Mouse (Mus musculus) G1E (cell line): ENCODE measurements around the gene Sarm1. TPM values are rescaled to one million over a fixed set of nuclear protein-coding genes. Genes with fewer than 3 reads are reported as not detected.

Experiments
- ATAC-seq: 2 replicates; pipeline ENCODE4 v1.8.0; 2016; ENCODE audit warnings: mild to moderate bottlenecking; ENCODE audit not compliant: insufficient number of reproducible peaks, poor library complexity, low FRiP score, severe bottlenecking; ENCODE audit errors: extremely low read depth
- DNase-seq: peaks from one replicate; pipeline ENCODE4 v3.0.0; 2012; ENCODE audit warnings: low spot score
- H3K27me3 ChIP-seq: 2 replicates; pipeline ENCODE4 v1.6.1; 2012; ENCODE audit warnings: mild to moderate bottlenecking, low read length, inconsistent platforms; ENCODE audit not compliant: insufficient read depth
- H3K36me3 ChIP-seq: replicated peaks from 2 replicates; pipeline ENCODE3; 2012; ENCODE audit warnings: mild to moderate bottlenecking, inconsistent platforms
- H3K4me1 ChIP-seq: 2 replicates; pipeline ENCODE4 v1.6.1; 2012; ENCODE audit warnings: low read depth, low read length, inconsistent platforms, mixed read lengths; ENCODE audit not compliant: insufficient read depth
- H3K4me3 ChIP-seq: 2 replicates; pipeline ENCODE4 v1.5.1; 2012; ENCODE audit warnings: low read depth, mild to moderate bottlenecking, inconsistent platforms, low read length, moderate library complexity, mixed read lengths
- H3K9me3 ChIP-seq: replicated peaks from 2 replicates; pipeline ENCODE4 v1.6.1; 2012; ENCODE audit warnings: inconsistent platforms
- CTCF ChIP-seq: IDR thresholded peaks from 2 replicates; pipeline ENCODE4 v1.5.1; 2012; ENCODE audit warnings: low read depth, low read length, inconsistent platforms, mixed read lengths
- GATA1 ChIP-seq: IDR thresholded peaks from 2 replicates; pipeline ENCODE4 v1.6.1; 2012; ENCODE audit warnings: borderline replicate concordance, low read length, inconsistent platforms, mixed read lengths
- GATA2 ChIP-seq: IDR thresholded peaks from 2 replicates; pipeline ENCODE4 v1.6.1; 2012; ENCODE audit warnings: low read depth, low read length, inconsistent platforms, borderline replicate concordance
- POLR2AphosphoS5 ChIP-seq: IDR thresholded peaks from 2 replicates; pipeline ENCODE4 v1.6.1; 2012; ENCODE audit warnings: low read depth, low read length, inconsistent platforms; ENCODE audit not compliant: insufficient replicate concordance
- TAL1 ChIP-seq: conservative IDR thresholded peaks from 2 replicates; pipeline ENCODE4 v1.6.1; 2012; ENCODE audit warnings: low read depth, low read length, inconsistent platforms, mixed read lengths
- polyA plus RNA-seq: library from polyadenylated mRNA; stranded (reverse); fragments of >175 nt; gene quantifications from 2 replicates; pipeline ENCODE4 v1.2.3, GENCODE M21; 2012
- total RNA-seq, 2 experiments: library from RNA; stranded (forward) in 1 of 2; stranded (reverse) in 1 of 2; fragments of 200-1000 nt in 1 of 2; fragments of >200 nt in 1 of 2; fragmentation: Nextera tagmentation in 1 of 2; gene quantifications; 2 replicates each; pipeline ENCODE4 v1.2.3; 2014 to 2017

Gene Sarm1
- total RNA-seq (2014; fragmentation: Nextera tagmentation), result not detected in 2 replicates
- 0.06 and 0.22 TPM in 2 replicates for total RNA-seq (2017)
- polyA plus RNA-seq, result not detected in 2 replicates

DNA sequence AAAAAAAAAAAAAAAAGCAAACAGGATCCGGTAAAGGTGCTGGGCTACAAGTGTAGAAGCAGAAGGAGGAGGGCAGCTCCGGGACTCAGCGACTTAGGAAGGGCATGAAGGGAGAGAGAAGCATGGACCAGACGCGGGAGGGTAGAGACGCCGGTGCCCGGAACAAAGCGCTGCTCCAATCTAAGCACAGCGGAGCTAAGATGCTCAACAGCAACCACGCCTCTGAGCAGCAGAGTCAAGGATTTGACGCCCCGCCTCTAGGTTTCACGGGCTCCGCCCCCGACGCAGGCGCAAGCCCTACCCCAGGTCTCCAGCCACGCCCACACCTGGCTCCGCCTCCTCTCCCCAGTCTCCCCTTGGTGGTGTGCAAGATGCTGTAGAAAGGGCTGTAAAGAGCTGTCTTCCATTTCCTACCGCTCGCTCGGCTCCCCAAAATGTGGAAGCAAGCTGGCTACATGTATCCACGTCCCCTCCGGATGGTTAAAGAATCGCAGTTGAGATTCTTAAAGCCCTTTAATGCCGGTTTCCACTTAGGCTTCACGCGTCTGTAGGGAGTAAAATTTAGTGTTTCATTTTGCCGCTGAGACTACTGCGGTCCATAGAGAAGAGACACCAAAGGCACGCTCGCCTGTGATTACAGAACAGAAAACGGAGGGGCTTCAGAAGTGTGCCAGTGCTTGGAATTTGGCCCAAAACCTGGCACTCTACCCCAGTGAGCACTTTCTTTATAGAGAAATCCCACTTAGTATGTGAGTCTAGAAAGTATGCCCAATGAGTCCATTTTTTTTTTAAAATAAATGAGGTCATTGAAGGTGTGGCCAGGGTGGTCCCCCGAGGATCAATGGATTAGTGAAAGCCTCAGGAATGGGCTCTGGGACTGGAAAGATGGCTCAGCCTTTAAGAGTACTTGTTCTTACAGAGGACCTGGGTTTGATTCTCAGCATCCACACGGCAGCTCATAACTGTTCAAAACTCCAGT, at the start of gene Sarm1:
TSS of gene Sarm1 (minus strand) at position 211 of the 979 bp plus-strand sequence.
- H3K4me1 ChIP-seq, result peaks cover 21% of the 10 kb centered on the region
- no peak for TF ChIP-seq GATA2
- TF ChIP-seq POLR2AphosphoS5, result no peak
- no peak for TF ChIP-seq GATA1
- TF ChIP-seq TAL1, result no peak
- no peak for TF ChIP-seq CTCF
- ATAC-seq (peak; percentile 81), DNase-seq (peak; percentile 89)
- no peaks in the 10 kb centered on the region for H3K36me3 ChIP-seq
- H3K9me3 ChIP-seq, result no peaks in the 10 kb centered on the region
- H3K4me3 ChIP-seq, result peak within 1 kb of the TSS; percentile 64; the same call in 1 of the 2 replicates
- H3K27me3 ChIP-seq, result peaks cover 51% of the 10 kb centered on the region

DNA sequence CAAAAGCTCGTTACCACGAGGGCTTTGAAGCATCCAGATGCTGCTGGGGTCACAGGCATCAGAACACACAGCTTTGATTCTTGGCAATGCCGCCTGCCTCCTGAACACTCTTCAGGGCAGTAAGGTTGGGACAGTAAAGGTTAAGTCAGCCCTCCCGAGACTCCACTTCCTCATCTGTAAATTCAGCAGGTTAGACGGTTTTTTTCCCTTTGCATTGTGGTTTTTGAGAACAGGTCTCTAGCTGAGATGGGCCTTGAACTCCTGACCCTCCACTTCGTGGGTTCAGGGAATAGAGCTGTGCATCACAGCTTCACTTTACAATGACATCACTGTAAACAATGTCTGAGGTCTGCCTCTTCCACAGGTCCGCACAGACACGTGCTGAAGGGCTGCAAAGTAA, 47.6 kb upstream of the Sarm1 start:
- peaks cover 73% of the 10 kb centered on the region for H3K36me3 ChIP-seq
- TF ChIP-seq POLR2AphosphoS5 (no peak), CTCF (no peak), GATA1 (no peak), GATA2 (no peak), TAL1 (no peak)
- peak overlapping the region; percentile 28; the same call in 1 of the 2 replicates for H3K4me3 ChIP-seq
- H3K4me1 ChIP-seq, result peaks cover 55% of the 10 kb centered on the region
- H3K27me3 ChIP-seq, result no peaks in the 10 kb centered on the region
- H3K9me3 ChIP-seq, result no peaks in the 10 kb centered on the region
- ATAC-seq (no peak), DNase-seq (no peak)

DNA sequence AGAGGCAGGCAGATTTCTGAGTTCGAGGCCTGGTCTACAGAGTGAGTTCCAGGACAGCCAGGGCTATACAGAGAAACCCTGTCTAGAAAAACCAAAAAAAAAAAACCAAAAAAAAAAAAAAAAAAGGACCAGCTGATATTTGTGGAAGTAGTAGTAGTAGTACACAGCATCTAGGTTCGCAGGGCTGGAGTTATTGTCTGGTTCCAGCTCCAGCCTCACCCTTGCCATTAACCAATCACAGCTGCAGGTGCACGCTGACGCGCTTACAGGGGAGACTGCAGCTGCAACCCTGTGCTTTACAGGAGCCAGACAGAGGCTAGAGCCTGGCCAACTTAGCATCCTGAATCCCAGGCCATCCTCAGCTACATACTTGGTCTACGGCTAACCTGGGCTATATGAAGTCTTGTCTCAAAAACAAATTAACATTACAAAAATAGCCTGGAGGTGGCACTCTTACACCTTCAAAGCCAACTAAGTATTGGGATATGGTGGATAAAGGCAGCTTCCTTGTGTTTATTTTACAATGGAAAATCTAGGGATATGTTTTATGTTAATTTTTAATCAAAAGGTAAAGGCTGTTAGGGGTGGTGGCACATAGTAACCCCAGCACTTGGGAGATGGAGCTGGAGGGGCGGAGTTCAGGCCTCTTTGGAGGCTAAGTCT, 47.0 kb upstream of the Sarm1 start:
- peaks cover 58% of the 10 kb centered on the region for H3K4me1 ChIP-seq
- no peak for TF ChIP-seq GATA2
- TF ChIP-seq POLR2AphosphoS5, result no peak
- no peaks in the 10 kb centered on the region for H3K27me3 ChIP-seq
- ATAC-seq, result no peak
- no peak for DNase-seq
- no peak overlapping the region for H3K4me3 ChIP-seq
- no peaks in the 10 kb centered on the region for H3K9me3 ChIP-seq
- H3K36me3 ChIP-seq, result peaks cover 79% of the 10 kb centered on the region

DNA sequence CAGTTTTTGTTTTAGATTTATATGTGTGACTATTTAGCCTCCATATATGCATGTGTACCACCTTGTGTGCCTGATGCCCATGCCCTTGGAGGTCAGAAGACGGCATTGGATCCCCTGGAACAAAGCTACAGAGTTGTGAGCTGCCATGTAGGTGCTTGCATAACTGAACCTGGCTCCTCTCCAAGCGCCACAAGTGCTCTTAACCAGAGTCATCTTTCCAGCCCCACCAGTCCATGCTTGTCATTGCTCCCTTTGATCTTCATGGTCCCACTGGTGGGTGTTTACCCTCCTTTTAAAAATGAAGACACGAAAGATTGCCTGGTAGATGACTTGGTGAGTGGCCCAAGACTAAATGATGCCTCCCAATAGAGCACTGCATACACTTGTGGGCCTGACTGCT, 42.8 kb upstream of the Sarm1 start:
- no peak for DNase-seq

DNA sequence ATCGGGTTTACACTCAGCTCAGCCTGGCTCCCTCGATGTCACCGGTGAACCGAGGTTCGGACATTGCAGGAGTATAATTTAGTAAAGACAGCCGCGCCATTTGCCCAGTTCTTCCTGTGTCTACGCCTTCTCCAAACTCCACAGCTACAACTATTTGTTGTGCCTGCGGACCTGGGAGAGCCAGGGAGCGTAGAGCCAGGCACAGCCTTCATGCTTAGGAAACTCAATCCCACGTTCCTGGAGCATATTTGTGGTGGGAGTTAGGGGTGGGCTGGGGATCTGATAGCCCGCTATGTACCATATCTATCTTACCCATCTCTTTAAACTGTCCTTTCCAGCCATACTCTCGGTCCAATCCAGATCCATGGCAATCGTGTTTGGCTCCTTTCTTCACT, 39.1 kb upstream of the Sarm1 start:
- no peak for ATAC-seq
- Histone ChIP-seq H3K4me3 (peak overlapping the region; percentile 94), H3K36me3 (peaks cover 37% of the 10 kb centered on the region), H3K4me1 (peaks cover 54% of the 10 kb centered on the region), H3K9me3 (no peaks in the 10 kb centered on the region), H3K27me3 (no peaks in the 10 kb centered on the region)
- TF ChIP-seq TAL1 (no peak), GATA2 (no peak), POLR2AphosphoS5 (no peak), GATA1 (no peak), CTCF (no peak)
- no peak for DNase-seq

More for the DNA sequence above, 42.8 kb upstream of the Sarm1 start:
- TF ChIP-seq CTCF, result no peak
- no peak for TF ChIP-seq GATA2
- TF ChIP-seq POLR2AphosphoS5, result no peak
- no peak for TF ChIP-seq GATA1
- no peak for TF ChIP-seq TAL1
- H3K4me3 ChIP-seq, result no peak overlapping the region
- H3K4me1 ChIP-seq, result peaks cover 58% of the 10 kb centered on the region
- no peaks in the 10 kb centered on the region for H3K9me3 ChIP-seq
- no peaks in the 10 kb centered on the region for H3K27me3 ChIP-seq
- no peak for ATAC-seq
- peaks cover 66% of the 10 kb centered on the region for H3K36me3 ChIP-seq

DNA sequence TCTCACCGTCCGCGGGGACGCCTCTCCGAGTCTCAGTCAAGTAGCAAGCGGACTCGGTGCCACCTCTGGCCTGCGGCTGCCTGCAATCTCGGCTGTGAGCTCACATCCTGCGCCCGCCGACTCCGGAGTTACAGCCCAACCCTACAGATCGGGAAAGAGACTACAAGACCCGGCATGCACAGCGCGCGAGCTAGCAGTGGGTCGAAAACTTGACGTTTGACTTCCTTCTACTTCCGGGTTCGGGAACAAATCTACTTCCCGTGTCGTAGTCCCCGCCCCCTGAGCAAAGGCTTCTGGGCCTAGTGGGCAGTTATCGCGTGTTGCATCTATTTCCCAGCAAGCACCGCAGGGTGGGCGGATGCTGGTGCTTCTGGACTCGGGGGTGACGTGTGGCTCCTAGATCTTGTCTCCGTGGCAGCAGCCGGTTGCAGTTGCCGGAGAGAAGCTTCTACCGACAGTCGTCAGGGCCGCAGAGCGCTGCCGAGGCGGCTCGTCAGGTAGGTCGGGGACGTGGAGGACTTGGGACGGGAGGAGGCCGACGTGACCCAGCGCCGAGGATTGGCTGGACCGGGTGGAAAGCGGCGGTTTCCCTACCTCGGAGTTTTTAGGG, 38.6 kb upstream of the Sarm1 start, which contains the start of the genes Tnfaip1 and Ift20:
TSS of gene Tnfaip1 (minus strand) at position 253 of the 610 bp plus-strand sequence.
TSS of gene Ift20 (plus strand) at position 282 of the 610 bp plus-strand sequence.
- Histone ChIP-seq H3K9me3 (no peaks in the 10 kb centered on the region), H3K4me3 (peak within 1 kb of the TSS; percentile 94), H3K27me3 (no peaks in the 10 kb centered on the region), H3K36me3 (peaks cover 35% of the 10 kb centered on the region), H3K4me1 (peaks cover 54% of the 10 kb centered on the region)
- ATAC-seq, result peak; percentile 91
- no peak for TF ChIP-seq CTCF
- TF ChIP-seq TAL1, result no peak
- TF ChIP-seq GATA2, result peak; percentile 38; the same call in 1 of the 2 replicates
- no peak for TF ChIP-seq GATA1
- DNase-seq, result peak; percentile 84
